Mouse (Mus musculus) hindbrain, embryonic 12.5 days (tissue): Measurements from ENCODE around the gene Tnrc6c. TPM values are rescaled to one million over a fixed set of nuclear protein-coding genes. Genes with fewer than 3 reads are reported as not detected.

ENCODE experiments used
- ATAC-seq: fragments of 200-750 bp; cut with Nextera tagmentation; 2 replicates; pipeline ENCODE4 v1.8.0; 2017; ENCODE audit warnings: moderate TSS enrichment; ENCODE audit not compliant: low FRiP score
- H3K27ac ChIP-seq: fragments of 300-500 bp; sonication (generic); 2 replicates; pipeline ENCODE4 v1.5.1; 2016; ENCODE audit warnings: mild to moderate bottlenecking
- H3K27me3 ChIP-seq: fragments of 300-500 bp; sonication (generic); 2 replicates; pipeline ENCODE4 v1.6.1; 2016; ENCODE audit warnings: mild to moderate bottlenecking
- H3K36me3 ChIP-seq: fragments of 300-500 bp; sonication (generic); 2 replicates; pipeline ENCODE4 v1.6.1; 2016; ENCODE audit warnings: mild to moderate bottlenecking
- H3K4me1 ChIP-seq: fragments of 300-500 bp; sonication (generic); 2 replicates; pipeline ENCODE4 v1.6.1; 2016
- H3K4me2 ChIP-seq: fragments of 300-500 bp; sonication (generic); replicated peaks from 2 replicates; pipeline ENCODE4 v1.6.1; 2016; ENCODE audit warnings: mild to moderate bottlenecking
- H3K4me3 ChIP-seq: fragments of 300-500 bp; sonication (generic); 2 replicates; pipeline ENCODE4 v1.5.1; 2016; ENCODE audit warnings: mild to moderate bottlenecking
- H3K9ac ChIP-seq: fragments of 300-500 bp; sonication (generic); 2 replicates; pipeline ENCODE4 v1.6.1; 2016; ENCODE audit warnings: mild to moderate bottlenecking, moderate library complexity
- H3K9me3 ChIP-seq: fragments of 300-500 bp; sonication (generic); replicated peaks from 2 replicates; pipeline ENCODE4 v1.6.1; 2016; ENCODE audit warnings: mild to moderate bottlenecking
- WGBS: fragments of 180-500 bp; shearing (Covaris S2); methylation state at CpG from one replicate; pipeline ENCODE4 v1.1.7; 2016; 5-methylcytosine and 5-hydroxymethylcytosine counted together
- polyA plus RNA-seq: library from polyadenylated mRNA; unstranded; fragments of >200 nt; fragmentation: Nextera tagmentation; extraction: Ambion mirVana; gene quantifications from 2 replicates; pipeline ENCODE4 v1.2.1, GENCODE M21; 2016

Tnrc6c gene
- polyA plus RNA-seq, 1 experiment from 2014 or later: 28.3 TPM

DNA sequence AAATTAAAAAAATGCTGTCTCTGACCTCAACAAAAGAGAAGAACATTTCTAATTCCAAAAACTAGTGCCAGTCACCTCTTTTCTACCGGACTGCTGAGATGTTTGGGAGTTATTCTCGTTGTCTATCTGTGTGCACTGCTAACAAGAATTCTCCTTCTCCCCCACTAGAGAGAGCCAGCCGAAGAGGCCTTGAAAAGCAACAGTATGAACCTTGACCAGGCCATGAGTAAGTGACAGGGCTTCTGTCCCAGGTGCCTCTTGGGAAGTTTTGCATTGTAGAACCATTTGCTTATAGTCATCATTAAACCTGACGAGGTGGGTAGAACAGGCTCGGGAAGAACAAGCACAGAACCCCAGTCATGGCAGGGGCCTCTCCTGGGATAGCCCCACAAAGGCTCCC lies 84.0 kb downstream of the Tnrc6c start:
- ATAC-seq: no peak
- 92% methylated on average over 5 of the region's 5 CpGs for WGBS

DNA sequence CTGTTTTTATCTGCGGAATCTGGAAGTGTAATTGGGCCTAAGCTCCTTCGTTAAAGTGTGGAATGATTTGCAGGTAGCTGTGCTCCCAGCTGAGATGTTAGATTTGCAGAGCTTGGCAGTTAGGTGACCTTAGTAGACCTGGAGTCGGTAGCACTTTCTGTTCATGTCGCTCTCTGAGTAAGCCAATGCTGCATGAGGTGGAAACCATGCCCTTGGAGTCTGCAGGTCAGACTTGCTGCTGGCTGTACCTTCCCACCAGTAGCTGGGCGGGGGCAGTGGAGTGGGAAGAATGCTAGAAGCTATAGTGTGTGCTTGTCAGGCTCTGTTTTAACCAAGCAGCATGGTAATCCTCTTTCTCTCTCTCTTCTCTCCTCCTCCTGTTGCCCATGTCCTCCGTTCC lies 87.0 kb downstream of the Tnrc6c start:
- Histone ChIP-seq H3K36me3 (peaks cover 100% of the 10 kb centered on the region), H3K4me2 (no peak overlapping the region), H3K27ac (no peak overlapping the region), H3K9me3 (no peaks in the 10 kb centered on the region), H3K27me3 (no peaks in the 10 kb centered on the region), H3K4me1 (no peaks in the 10 kb centered on the region), H3K9ac (no peak overlapping the region), H3K4me3 (no peak overlapping the region)
- ATAC-seq: no peak
- 91% methylated on average over 6 of the region's 6 CpGs for WGBS

More for the DNA sequence above, 84.0 kb downstream of the Tnrc6c start:
- no peaks in the 10 kb centered on the region for H3K4me1 ChIP-seq
- no peak overlapping the region for H3K4me2 ChIP-seq
- no peak overlapping the region for H3K4me3 ChIP-seq
- H3K27me3 ChIP-seq: no peaks in the 10 kb centered on the region
- peaks cover 90% of the 10 kb centered on the region for H3K36me3 ChIP-seq
- H3K27ac ChIP-seq: no peak overlapping the region
- H3K9me3 ChIP-seq: no peaks in the 10 kb centered on the region
- H3K9ac ChIP-seq: no peak overlapping the region

DNA sequence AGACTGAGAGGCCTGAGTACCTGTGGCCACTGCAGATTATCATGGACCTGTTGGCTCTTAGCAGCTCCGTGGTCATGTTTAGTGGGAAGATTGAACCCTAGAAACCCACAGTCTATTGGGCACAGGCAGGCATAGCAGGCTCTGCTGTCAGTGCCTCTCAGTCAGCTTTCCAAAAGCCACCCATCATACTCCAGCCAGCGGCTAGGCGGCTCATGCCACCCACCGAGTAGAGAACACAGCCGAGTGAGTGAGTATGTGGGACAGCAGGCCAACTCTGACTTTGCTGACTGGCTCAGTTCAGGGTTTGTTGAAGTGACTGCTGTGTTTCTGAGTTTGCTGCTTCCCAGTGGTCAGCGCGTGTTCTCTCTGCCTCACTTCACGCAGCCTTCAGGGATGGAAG lies 88.2 kb downstream of the Tnrc6c start:
- Histone ChIP-seq H3K4me1 (no peaks in the 10 kb centered on the region), H3K4me2 (no peak overlapping the region), H3K4me3 (no peak overlapping the region), H3K27me3 (no peaks in the 10 kb centered on the region), H3K27ac (no peak overlapping the region), H3K9ac (no peak overlapping the region), H3K9me3 (no peaks in the 10 kb centered on the region), H3K36me3 (peaks cover 100% of the 10 kb centered on the region)
- WGBS: 88% methylated on average over 8 of the region's 8 CpGs
- no peak for ATAC-seq

DNA sequence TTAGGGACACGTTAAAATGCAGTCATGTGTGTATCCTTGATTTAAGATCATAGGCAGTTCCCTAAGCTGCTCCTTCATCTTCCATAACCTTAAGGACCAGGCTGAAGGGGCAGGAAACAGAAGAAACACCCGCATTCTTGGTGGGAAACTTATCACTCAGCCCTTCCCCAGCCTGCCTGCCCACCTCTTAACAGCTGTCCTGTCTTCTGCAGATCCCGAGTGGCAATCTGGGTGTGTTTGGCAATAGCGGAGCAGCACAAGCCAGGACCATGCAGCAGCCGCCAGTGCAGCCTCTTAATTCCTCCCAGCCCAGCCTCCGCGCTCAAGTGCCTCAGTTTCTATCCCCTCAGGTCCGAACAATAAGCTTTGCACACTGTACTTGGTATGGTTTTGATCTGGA lies 88.6 kb downstream of the Tnrc6c start:
- Histone ChIP-seq H3K4me3 (no peak overlapping the region), H3K9ac (no peak overlapping the region), H3K4me2 (no peak overlapping the region), H3K27me3 (no peaks in the 10 kb centered on the region), H3K9me3 (no peaks in the 10 kb centered on the region), H3K36me3 (peaks cover 100% of the 10 kb centered on the region), H3K27ac (no peak overlapping the region), H3K4me1 (no peaks in the 10 kb centered on the region)
- no peak for ATAC-seq
- 85% methylated on average over 8 of the region's 8 CpGs for WGBS

DNA sequence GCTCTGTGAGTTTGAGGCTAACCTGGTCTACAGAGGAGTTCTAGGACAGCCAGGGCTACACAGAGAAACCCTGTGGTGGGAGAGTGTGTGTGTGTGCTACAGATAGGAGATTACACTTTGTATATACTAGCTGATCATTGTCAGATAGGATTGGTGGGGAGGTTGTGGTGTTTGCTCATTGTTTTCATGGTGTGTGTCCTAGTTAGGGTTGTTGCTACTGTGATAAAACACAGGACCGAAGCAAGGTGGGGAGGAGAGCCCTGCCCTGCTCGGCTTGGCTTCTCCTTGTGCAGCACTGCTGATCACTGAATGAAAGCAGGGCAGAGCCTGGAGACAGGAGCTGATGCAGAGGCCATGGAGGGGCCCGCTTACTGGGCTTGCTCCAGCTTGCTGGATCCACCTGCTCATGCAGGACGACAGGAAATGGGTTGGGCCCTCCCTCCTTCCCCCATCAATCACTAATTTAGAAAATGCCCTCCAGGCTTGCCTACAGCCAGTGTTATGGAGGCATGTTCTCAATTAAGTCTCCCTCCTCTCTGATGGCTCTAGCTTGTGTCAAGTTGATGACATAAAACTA lies 89.5 kb downstream of the Tnrc6c start:
- ATAC-seq: no peak
- Histone ChIP-seq H3K4me2 (no peak overlapping the region), H3K27me3 (no peaks in the 10 kb centered on the region), H3K36me3 (peaks cover 100% of the 10 kb centered on the region), H3K4me1 (no peaks in the 10 kb centered on the region), H3K9me3 (no peaks in the 10 kb centered on the region), H3K27ac (no peak overlapping the region), H3K9ac (no peak overlapping the region), H3K4me3 (no peak overlapping the region)
- 67% methylated on average over 4 of the region's 4 CpGs for WGBS

DNA sequence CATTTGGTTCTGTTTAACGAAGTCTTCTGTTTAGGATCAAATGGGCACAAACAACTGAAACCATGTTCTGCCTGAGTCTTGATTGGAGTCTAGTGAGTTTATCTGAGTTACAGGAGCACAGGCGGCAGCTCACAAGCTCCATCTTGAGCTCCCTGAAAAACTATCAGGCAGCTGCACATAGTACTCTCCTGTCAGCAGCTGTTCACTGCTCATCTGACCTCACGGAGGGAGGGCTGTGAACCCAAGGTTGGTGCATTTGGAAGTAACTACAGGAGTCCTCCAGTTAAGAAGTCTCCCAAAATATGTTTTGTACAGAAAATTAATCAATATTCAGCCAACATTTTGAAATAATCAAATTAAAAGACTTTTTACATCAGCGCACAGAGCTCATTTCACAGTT lies 94.5 kb downstream of the Tnrc6c start:
- H3K4me3 ChIP-seq: no peak overlapping the region
- H3K4me2 ChIP-seq: no peak overlapping the region
- WGBS: 90% methylated on average over 4 of the region's 4 CpGs
- no peak overlapping the region for H3K9ac ChIP-seq
- H3K4me1 ChIP-seq: no peaks in the 10 kb centered on the region
- no peaks in the 10 kb centered on the region for H3K9me3 ChIP-seq
- no peak for ATAC-seq
- H3K36me3 ChIP-seq: peaks cover 98% of the 10 kb centered on the region
- H3K27ac ChIP-seq: no peak overlapping the region
- no peaks in the 10 kb centered on the region for H3K27me3 ChIP-seq

DNA sequence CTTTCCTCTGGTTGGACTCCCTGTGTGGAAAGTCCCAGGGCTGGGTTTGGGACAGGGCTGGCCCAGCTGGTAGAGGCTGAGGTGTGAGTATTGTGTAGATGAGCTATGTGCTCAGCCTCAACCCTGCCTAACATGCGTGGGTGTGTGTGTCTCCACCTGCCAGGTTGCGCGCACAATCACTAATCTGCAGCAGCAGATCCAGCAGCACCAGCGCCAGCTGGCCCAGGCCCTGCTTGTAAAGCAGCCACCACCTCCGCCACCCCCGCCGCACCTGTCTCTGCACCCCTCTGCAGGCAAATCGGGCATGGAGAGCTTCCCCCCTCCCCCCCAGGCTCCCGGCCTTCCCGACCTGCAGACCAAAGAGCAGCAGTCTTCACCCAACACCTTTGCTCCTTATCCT lies 95.3 kb downstream of the Tnrc6c start:
- H3K4me1 ChIP-seq: no peaks in the 10 kb centered on the region
- WGBS: 88% methylated on average over 10 of the region's 10 CpGs
- no peak overlapping the region for H3K4me3 ChIP-seq
- H3K36me3 ChIP-seq: peaks cover 98% of the 10 kb centered on the region
- no peak overlapping the region for H3K4me2 ChIP-seq
- ATAC-seq: no peak
- no peak overlapping the region for H3K9ac ChIP-seq
- H3K27me3 ChIP-seq: no peaks in the 10 kb centered on the region
- no peak overlapping the region for H3K27ac ChIP-seq
- no peaks in the 10 kb centered on the region for H3K9me3 ChIP-seq

DNA sequence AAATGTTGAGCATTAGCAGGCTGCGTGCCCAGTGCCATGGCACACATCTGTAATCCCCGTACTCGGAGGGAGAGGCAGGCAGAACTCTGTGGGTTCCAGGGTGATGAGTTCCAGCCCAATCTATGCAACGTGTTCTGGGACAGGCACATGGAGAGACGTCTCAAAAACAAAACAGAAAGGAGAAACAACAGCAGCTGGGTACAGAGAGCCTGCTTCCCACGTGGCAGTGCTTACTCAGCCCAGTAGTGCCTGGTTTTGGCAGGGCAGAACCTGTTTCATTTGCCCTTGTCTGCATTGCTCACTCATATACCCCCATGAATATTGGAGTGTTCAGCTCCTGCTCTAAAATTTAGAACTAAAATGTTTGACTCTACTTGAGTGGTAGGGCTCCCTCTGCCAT lies 97.5 kb downstream of the Tnrc6c start:
- no peak overlapping the region for H3K4me3 ChIP-seq
- no peaks in the 10 kb centered on the region for H3K9me3 ChIP-seq
- H3K4me1 ChIP-seq: no peaks in the 10 kb centered on the region
- H3K9ac ChIP-seq: no peak overlapping the region
- 89% methylated on average over 6 of the region's 6 CpGs for WGBS
- H3K4me2 ChIP-seq: no peak overlapping the region
- no peak for ATAC-seq
- H3K27me3 ChIP-seq: no peaks in the 10 kb centered on the region
- no peak overlapping the region for H3K27ac ChIP-seq
- peaks cover 98% of the 10 kb centered on the region for H3K36me3 ChIP-seq

DNA sequence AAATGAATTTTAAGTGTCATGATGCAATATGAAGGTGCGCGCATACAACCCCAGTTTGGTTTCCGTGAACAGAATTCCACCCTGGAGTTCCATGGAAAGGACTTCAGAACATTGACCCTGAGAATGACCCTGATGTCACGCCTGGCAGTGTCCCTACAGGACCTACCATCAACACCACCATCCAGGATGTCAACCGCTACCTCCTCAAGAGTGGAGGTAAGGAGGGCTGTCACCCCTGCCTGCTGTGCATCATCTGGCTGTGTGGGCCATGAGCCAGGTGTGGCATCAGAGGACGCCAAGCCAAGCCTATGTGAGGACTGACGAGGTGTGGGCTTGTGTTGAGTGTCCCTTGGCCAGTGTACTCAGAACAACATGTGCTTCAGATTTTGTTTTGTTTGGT lies 101.8 kb downstream of the Tnrc6c start:
- WGBS: 98% methylated on average over 7 of the region's 7 CpGs

DNA sequence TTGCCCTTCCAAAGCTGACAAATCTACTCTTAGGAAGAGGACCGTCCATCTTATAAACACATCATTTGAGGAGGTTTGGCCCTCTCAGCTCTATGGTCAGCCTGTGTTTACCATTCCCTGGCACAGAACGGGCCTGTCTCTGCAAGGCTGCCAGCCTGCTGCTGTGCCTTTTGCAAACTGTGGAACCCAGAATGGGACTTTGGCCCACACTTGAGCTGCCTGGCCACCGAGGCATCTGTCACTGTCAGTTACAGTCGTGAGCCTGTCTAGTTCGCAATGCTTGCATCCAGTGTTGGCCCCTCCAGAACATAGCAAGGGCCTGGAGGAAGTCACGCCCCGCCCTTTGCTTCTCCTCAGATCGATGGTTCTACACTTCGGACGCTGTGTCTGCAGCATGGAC lies 105.2 kb downstream of the Tnrc6c start:
- Histone ChIP-seq H3K4me2 (no peak overlapping the region), H3K9me3 (no peaks in the 10 kb centered on the region), H3K9ac (no peak overlapping the region), H3K4me1 (no peaks in the 10 kb centered on the region), H3K27ac (no peak overlapping the region), H3K4me3 (no peak overlapping the region), H3K27me3 (no peaks in the 10 kb centered on the region), H3K36me3 (peaks cover 85% of the 10 kb centered on the region)
- ATAC-seq: no peak
- WGBS: 93% methylated on average over 10 of the region's 10 CpGs

More for the DNA sequence above, 101.8 kb downstream of the Tnrc6c start:
- no peak overlapping the region for H3K4me3 ChIP-seq
- H3K27ac ChIP-seq: no peak overlapping the region
- no peaks in the 10 kb centered on the region for H3K27me3 ChIP-seq
- no peaks in the 10 kb centered on the region for H3K9me3 ChIP-seq
- no peaks in the 10 kb centered on the region for H3K4me1 ChIP-seq
- ATAC-seq: no peak
- no peak overlapping the region for H3K9ac ChIP-seq
- H3K4me2 ChIP-seq: no peak overlapping the region
- H3K36me3 ChIP-seq: peaks cover 98% of the 10 kb centered on the region

DNA sequence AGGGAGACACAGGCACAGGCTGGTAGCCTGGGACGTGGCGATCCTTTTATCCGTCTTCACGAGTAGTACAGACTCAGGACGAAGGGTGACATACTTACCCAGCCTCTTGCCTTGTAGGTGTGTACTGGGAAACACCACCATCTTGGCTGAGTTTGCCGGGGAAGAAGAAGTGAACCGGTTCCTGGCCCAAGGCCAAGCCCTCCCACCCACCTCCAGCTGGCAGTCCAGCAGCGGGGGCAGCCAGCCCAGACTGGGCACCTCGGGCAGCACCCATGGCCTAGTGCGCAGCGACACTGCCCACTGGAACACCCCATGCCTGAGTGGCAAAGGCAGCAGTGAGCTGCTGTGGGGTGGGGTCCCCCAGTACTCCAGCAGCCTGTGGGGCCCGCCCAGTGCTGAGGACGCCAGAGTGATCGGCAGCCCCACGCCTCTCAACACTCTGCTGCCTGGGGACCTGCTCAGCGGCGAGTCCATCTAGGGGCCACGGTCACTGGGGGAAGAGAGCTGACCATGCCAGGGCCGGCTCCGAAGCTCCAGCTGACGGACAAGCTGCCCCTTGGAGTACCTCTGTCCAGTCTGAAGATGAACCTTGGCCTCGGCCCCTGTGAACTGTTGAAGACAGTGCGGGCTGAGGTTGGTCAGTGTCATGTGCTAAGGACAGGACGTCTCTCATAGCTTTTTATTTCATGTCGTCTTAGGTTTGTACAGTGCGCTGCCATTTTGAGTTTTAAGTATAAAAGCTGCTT lies 106.5 kb downstream of the Tnrc6c start:
- Histone ChIP-seq H3K36me3 (peaks cover 85% of the 10 kb centered on the region), H3K9ac (no peak overlapping the region), H3K27ac (peak overlapping the region; percentile 44; the same call in 1 of the 2 replicates), H3K4me2 (no peak overlapping the region), H3K27me3 (no peaks in the 10 kb centered on the region), H3K9me3 (no peaks in the 10 kb centered on the region), H3K4me1 (no peaks in the 10 kb centered on the region), H3K4me3 (no peak overlapping the region)
- ATAC-seq: no peak
- WGBS: 93% methylated on average over 26 of the region's 26 CpGs

DNA sequence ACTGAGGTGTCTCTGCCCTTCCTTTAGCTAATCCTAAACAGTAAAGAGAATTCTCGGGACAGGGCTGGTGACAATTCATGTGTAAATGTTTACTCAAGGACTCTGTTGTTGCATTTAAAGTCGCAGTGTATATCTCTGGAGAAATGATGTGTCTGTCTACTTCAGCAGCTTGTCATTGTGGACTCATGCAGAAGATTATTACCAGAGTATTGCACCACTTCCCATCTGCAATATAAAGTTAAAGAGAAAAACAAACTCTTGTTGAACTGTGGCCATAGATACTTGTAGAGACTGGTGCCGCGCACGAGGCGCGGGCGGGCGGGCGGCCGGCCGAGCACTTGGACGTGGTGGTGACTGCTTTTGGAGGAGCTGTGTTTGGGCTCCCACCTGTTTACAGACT lies 107.7 kb downstream of the Tnrc6c start:
- Histone ChIP-seq H3K4me3 (no peak overlapping the region), H3K4me2 (no peak overlapping the region), H3K9me3 (no peaks in the 10 kb centered on the region), H3K27me3 (no peaks in the 10 kb centered on the region), H3K36me3 (peaks cover 83% of the 10 kb centered on the region), H3K9ac (no peak overlapping the region), H3K27ac (no peak overlapping the region), H3K4me1 (no peaks in the 10 kb centered on the region)
- 92% methylated on average over 13 of the region's 13 CpGs for WGBS
- ATAC-seq: no peak

DNA sequence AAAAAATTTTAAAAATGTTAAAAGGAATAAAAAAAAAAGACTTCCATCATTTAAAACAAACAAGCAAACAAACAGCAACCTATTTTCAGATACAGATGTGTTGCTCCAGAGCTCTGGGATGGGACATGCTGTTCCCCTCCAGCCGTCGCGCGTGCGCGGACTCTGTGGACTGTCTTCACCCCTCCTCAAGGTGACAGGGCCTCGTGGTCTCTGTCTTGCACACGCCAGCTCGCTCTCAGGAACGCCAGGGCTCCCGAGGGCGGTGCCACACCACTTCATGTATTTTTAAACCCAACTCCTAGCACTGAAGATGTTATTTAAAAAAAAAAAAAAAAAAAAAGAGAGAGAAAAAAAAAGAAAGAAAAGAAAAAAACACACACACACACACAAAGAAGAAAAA lies 108.2 kb downstream of the Tnrc6c start:
- Histone ChIP-seq H3K36me3 (peaks cover 78% of the 10 kb centered on the region), H3K4me2 (no peak overlapping the region), H3K4me1 (no peaks in the 10 kb centered on the region), H3K9me3 (no peaks in the 10 kb centered on the region), H3K4me3 (no peak overlapping the region), H3K27ac (no peak overlapping the region), H3K9ac (no peak overlapping the region), H3K27me3 (no peaks in the 10 kb centered on the region)
- no peak for ATAC-seq
- WGBS: 87% methylated on average over 12 of the region's 12 CpGs
